In the genomic region with DNA sequence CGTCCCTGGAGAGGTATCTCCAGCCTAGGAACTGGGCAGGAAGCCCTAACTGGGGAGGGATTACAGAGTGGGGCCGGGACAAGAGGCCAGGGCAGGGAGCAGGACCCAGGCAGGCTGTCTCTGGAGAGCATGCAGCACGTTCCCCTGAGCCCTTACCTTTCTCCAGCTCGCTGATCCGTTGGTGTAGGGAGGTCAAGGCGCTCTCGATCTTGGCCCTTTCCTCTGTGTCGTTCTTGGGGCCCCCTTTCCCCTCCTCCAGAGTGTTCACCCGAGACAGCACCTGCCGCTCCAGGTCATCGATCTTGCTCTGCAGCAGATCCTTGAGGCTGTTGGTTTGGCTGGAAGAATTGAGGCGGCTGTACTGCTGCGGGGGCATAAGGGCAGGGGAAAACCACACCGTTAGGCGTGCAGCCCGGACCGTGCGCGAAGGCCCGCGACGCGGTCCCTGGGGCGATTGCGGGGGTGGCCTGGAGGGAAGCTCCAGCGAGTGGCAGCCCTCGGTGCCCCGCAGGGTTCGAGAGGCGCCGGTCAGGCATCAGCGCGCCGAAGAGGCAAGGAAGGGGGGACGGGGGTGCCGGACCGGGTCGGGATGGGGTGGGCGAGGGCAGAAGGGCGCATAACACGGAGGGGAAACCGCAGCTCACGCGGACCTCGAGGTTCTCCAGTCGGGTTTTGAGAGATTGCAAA, we compare ENCODE assay signal across 9 mouse cellular contexts. TPM values are rescaled to one million over a fixed set of nuclear protein-coding genes. Genes with fewer than 3 reads are reported as not detected.
A peak's percentile ranks its signal among the peaks of the same experiment; 100 is the strongest.
DNase-seq lines count a peak whose midpoint lies in the region; ATAC-seq lines count a peak whose summit lies in the region.
"Had no signal": no experiment of that assay in that cellular context is flagged by ENCODE, and none has a peak within 500 bp of the region (broad histone marks: within the 10 kb centered on the region; RNA-seq: fewer than 3 reads in every experiment).

No protein-coding gene starts in this region.

- H3K27me3 ChIP-seq in kidney, embryonic 16.5 days (ENCODE audit: insufficient read depth, low read length): peaks cover 80% of the 10 kb centered on the region
- H3K27me3 ChIP-seq in forebrain, embryonic 14.5 days (replicated peaks; ENCODE audit: control insufficient read depth, insufficient read depth, low read length): peaks cover 34% of the 10 kb centered on the region
- H3K27me3 ChIP-seq in hindbrain, embryonic 16.5 days (replicated peaks; ENCODE audit: control insufficient read depth, insufficient read depth, low read length): 0 out of 2 replicates have a peak, but pooled peaks cover 4% of the 10 kb centered on the region
- peaks cover 79% of the 10 kb centered on the region for H3K27me3 ChIP-seq in neural tube, embryonic 12.5 days (replicated peaks)

- 0 out of 2 replicates have a peak, but pooled peaks have one; percentile 16 for ATAC-seq in kidney, embryonic 16.5 days (ENCODE audit: low FRiP score, low TSS enrichment)
- ATAC-seq in forebrain, embryonic 14.5 days: no peak
- ATAC-seq in hindbrain, embryonic 16.5 days: no peak
- no peak for ATAC-seq in neural tube, embryonic 12.5 days (ENCODE audit: low FRiP score, low read depth)
- ATAC-seq in monocyte, adult 5-6 weeks (replicated peaks; ENCODE audit: insufficient number of reproducible peaks, low FRiP score, low TSS enrichment, poor library complexity, severe bottlenecking): no peak

- 1% methylated on average over 46 of the region's 46 CpGs for WGBS in kidney, embryonic 16.5 days
- under 1% methylated on average over 46 of the region's 46 CpGs for WGBS in forebrain, embryonic 14.5 days
- under 1% methylated on average over 46 of the region's 46 CpGs for WGBS in hindbrain, embryonic 16.5 days
- under 1% methylated on average over 46 of the region's 46 CpGs for WGBS in neural tube, embryonic 12.5 days

- no peak for DNase-seq in kidney, adult 11 months
- DNase-seq in ZHBTc4 (ENCODE audit: low read depth, low spot score): peak; percentile 55
- DNase-seq in forebrain, embryonic 14.5 days (ENCODE audit: low spot score): no peak
- DNase-seq in left cerebral cortex, adult 9 months (ENCODE audit: low spot score in 2 of 2): no peak

- H3K4me1 ChIP-seq in kidney, embryonic 16.5 days (ENCODE audit: insufficient read depth, low read length): peaks cover 39% of the 10 kb centered on the region
- H3K4me1 ChIP-seq in forebrain, embryonic 14.5 days (ENCODE audit: control insufficient read depth, insufficient read depth, low read length): peaks cover 18% of the 10 kb centered on the region
- peaks cover 53% of the 10 kb centered on the region for H3K4me1 ChIP-seq in hindbrain, embryonic 16.5 days (ENCODE audit: control insufficient read depth, insufficient read depth, low read depth, low read length)
- H3K4me1 ChIP-seq in neural tube, embryonic 12.5 days: peaks cover 72% of the 10 kb centered on the region

- no peaks in the 10 kb centered on the region for H3K36me3 ChIP-seq in kidney, embryonic 16.5 days (ENCODE audit: insufficient read depth, low read length)
- no peaks in the 10 kb centered on the region; the same call in 1 of the 2 replicates for H3K36me3 ChIP-seq in forebrain, embryonic 14.5 days (ENCODE audit: control insufficient read depth, insufficient read depth, low read length)
- no peaks in the 10 kb centered on the region for H3K36me3 ChIP-seq in hindbrain, embryonic 16.5 days (ENCODE audit: control insufficient read depth, insufficient read depth, low read length)
- H3K36me3 ChIP-seq in neural tube, embryonic 12.5 days: 0 out of 2 replicates have a peak, but pooled peaks cover 2% of the 10 kb centered on the region

- peak overlapping the region; percentile 100 for H3K4me2 ChIP-seq in kidney, embryonic 16.5 days (replicated peaks; ENCODE audit: low read depth, low read length)
- peak overlapping the region; percentile 99 for H3K4me2 ChIP-seq in forebrain, embryonic 14.5 days (ENCODE audit: low read length)
- H3K4me2 ChIP-seq in hindbrain, embryonic 16.5 days (ENCODE audit: low read length): peak overlapping the region; percentile 96
- peak overlapping the region; percentile 98 for H3K4me2 ChIP-seq in neural tube, embryonic 12.5 days (replicated peaks)

- H3K27ac ChIP-seq in kidney, embryonic 16.5 days (ENCODE audit: low read length): no peak overlapping the region
- no peak overlapping the region for H3K27ac ChIP-seq in forebrain, embryonic 14.5 days (ENCODE audit: low read depth, low read length)
- peak overlapping the region; percentile 16; the same call in 1 of the 2 replicates for H3K27ac ChIP-seq in hindbrain, embryonic 16.5 days (ENCODE audit: low read depth, low read length)
- no peak overlapping the region for H3K27ac ChIP-seq in neural tube, embryonic 12.5 days
- H3K27ac ChIP-seq: macrophage had no signal

- H3K4me3 ChIP-seq in kidney, embryonic 16.5 days (ENCODE audit: low read length): peak overlapping the region; percentile 57
- H3K4me3 ChIP-seq in forebrain, embryonic 14.5 days (ENCODE audit: low read depth, low read length): peak overlapping the region; percentile 67
- H3K4me3 ChIP-seq in hindbrain, embryonic 16.5 days (ENCODE audit: low read length): peak overlapping the region; percentile 68
- H3K4me3 ChIP-seq in neural tube, embryonic 12.5 days: peak overlapping the region; percentile 64

- H3K9me3 ChIP-seq in kidney, embryonic 16.5 days (ENCODE audit: low read length): no peaks in the 10 kb centered on the region
- no peaks in the 10 kb centered on the region for H3K9me3 ChIP-seq in forebrain, embryonic 14.5 days (replicated peaks; ENCODE audit: control insufficient read depth, low read length)
- no peaks in the 10 kb centered on the region for H3K9me3 ChIP-seq in hindbrain, embryonic 16.5 days (ENCODE audit: control insufficient read depth, low read length)
- no peaks in the 10 kb centered on the region for H3K9me3 ChIP-seq in neural tube, embryonic 12.5 days

- H3K9ac ChIP-seq in kidney, embryonic 16.5 days (replicated peaks; ENCODE audit: low read length): peak overlapping the region; percentile 68; the same call in 1 of the 2 replicates
- H3K9ac ChIP-seq in forebrain, embryonic 14.5 days (ENCODE audit: low read length): peak overlapping the region; percentile 84
- peak overlapping the region; percentile 86 for H3K9ac ChIP-seq in hindbrain, embryonic 16.5 days (ENCODE audit: low read depth, low read length)
- peak overlapping the region; percentile 77 for H3K9ac ChIP-seq in neural tube, embryonic 12.5 days

RNA-seq across cellular contexts. Expression of gene Nptx1, which starts 0.9 kb away (rescaled TPM):
- polyA plus RNA-seq in kidney, embryonic 16.5 days (2015; fragmentation: Nextera tagmentation; extraction: Ambion mirVana): 0.54 and 0.86 TPM in 2 replicates
- 4.1 and 6.7 TPM in 2 replicates for polyA plus RNA-seq in forebrain, embryonic 14.5 days (2014; fragmentation: Nextera tagmentation; extraction: Ambion mirVana)
- polyA plus RNA-seq in hindbrain, embryonic 16.5 days (2015; fragmentation: Nextera tagmentation; extraction: Ambion mirVana): 15.6 and 22.4 TPM in 2 replicates
- 14.8 and 16.1 TPM in 2 replicates for polyA plus RNA-seq in neural tube, embryonic 12.5 days (2016; fragmentation: Nextera tagmentation; extraction: Ambion mirVana)
- 0.29 TPM in 1 of 3 replicates, not detected in the others for total RNA-seq in monocyte, adult 5-6 weeks (2017)

RNA-seq across cellular contexts. Expression of gene Endov, which starts 55.5 kb away (rescaled TPM):
- 18.0 and 18.8 TPM in 2 replicates for polyA plus RNA-seq in kidney, embryonic 16.5 days (2015; fragmentation: Nextera tagmentation; extraction: Ambion mirVana)
- 15.9 and 18.0 TPM in 2 replicates for polyA plus RNA-seq in forebrain, embryonic 14.5 days (2014; fragmentation: Nextera tagmentation; extraction: Ambion mirVana)
- polyA plus RNA-seq in hindbrain, embryonic 16.5 days (2015; fragmentation: Nextera tagmentation; extraction: Ambion mirVana): 15.1 and 17.1 TPM in 2 replicates
- 24.0 and 26.1 TPM in 2 replicates for polyA plus RNA-seq in neural tube, embryonic 12.5 days (2016; fragmentation: Nextera tagmentation; extraction: Ambion mirVana)
- 4.1 to 11.0 TPM (median 7.6 TPM) in 3 replicates for total RNA-seq in monocyte, adult 5-6 weeks (2017)

RNA-seq across cellular contexts. Expression of gene Rptor, which starts 56.1 kb away (rescaled TPM):
- 9.1 and 9.9 TPM in 2 replicates for polyA plus RNA-seq in kidney, embryonic 16.5 days (2015; fragmentation: Nextera tagmentation; extraction: Ambion mirVana)
- 7.0 and 9.3 TPM in 2 replicates for polyA plus RNA-seq in forebrain, embryonic 14.5 days (2014; fragmentation: Nextera tagmentation; extraction: Ambion mirVana)
- polyA plus RNA-seq in hindbrain, embryonic 16.5 days (2015; fragmentation: Nextera tagmentation; extraction: Ambion mirVana): 8.5 and 10.1 TPM in 2 replicates
- 17.8 and 19.0 TPM in 2 replicates for polyA plus RNA-seq in neural tube, embryonic 12.5 days (2016; fragmentation: Nextera tagmentation; extraction: Ambion mirVana)
- total RNA-seq in monocyte, adult 5-6 weeks (2017): 13.5 to 38.4 TPM (median 15.3 TPM) in 3 replicates
